Mouse (Mus musculus) gastrocnemius, postnatal 4 days (tissue): ENCODE measurements around the gene Gm9745. TPM values are rescaled to one million over a fixed set of nuclear protein-coding genes. Genes with fewer than 3 reads are reported as not detected.
"Not testable (repeated sequence)": the region's sequence is repeated elsewhere in the genome, so short reads cannot be mapped to it uniquely, and the experiment has no call there.

Source experiments
- DNase-seq, 2 experiments: peaks; one replicate each; pipeline ENCODE4 v3.0.0; 2021 to 2022; ENCODE audit warnings: low spot score in 2 of 2, mixed read lengths in 2 of 2
- microRNA-seq: library from miRNA; unstranded; fragments of <30 nt; microRNA quantifications from one replicate; pipeline ENCODE4 v1.2.0, GENCODE M21; 2021
- total RNA-seq, 2 experiments: library from RNA; stranded (reverse); gene quantifications; 2 replicates each; pipeline ENCODE4 v1.2.3; 2021

Gm9745 gene
- total RNA-seq, 2 experiments from 2014 or later, result not detected

GRCm38 (mm10) chr13:8913890-8914289, 34.1 kb downstream of the Gm9745 start:
- not testable (repeated sequence) for DNase-seq

DNA sequence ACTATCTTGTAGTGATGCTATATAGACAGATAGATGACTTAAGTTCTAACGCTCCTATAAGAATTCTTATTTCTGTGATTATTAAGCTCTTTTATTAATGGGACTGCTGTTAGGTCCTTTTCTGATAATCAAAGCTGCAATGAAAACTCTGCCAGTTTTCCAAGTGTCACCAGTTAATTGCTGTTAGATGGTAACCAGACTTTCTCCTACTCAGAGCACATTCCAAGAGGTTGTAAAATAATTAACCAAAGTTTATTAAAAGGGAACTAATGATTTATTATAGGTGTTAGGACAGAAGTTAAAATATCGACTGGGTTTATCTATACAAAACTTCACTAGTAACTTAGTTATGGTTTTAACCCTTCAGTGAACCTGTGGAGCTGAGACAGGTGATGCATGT, 42.0 kb downstream of the Gm9745 start:
- not testable (repeated sequence) for DNase-seq

Small RNAs within 50 kb of the gene (microRNA-seq; reads per million reads assigned to microRNA genes)
- gene Gm22750, result not detected

Other genes with a start within 250 kb of the Gm9745 start
- gene Wdr37, start 76.3 kb downstream of the Gm9745 start, total RNA-seq, result 10 to 100 TPM; 25.6 to 30.0 TPM
- gene Idi1, start 62.7 kb downstream of the Gm9745 start, total RNA-seq, result 10 to 100 TPM; 20.8 to 22.1 TPM
- not detected for gene Idi2, start 4.6 kb upstream of the Gm9745 start, total RNA-seq
- gene Gtpbp4, start 47.9 kb upstream of the Gm9745 start, total RNA-seq, result 10 to 100 TPM; 42.7 to 43.5 TPM
- gene Larp4b, start 145.7 kb upstream of the Gm9745 start, total RNA-seq, result 10 to 100 TPM; 78.7 to 86.5 TPM